Comparison of ENCODE assay signal across 10 mouse cellular contexts in the genomic region with DNA sequence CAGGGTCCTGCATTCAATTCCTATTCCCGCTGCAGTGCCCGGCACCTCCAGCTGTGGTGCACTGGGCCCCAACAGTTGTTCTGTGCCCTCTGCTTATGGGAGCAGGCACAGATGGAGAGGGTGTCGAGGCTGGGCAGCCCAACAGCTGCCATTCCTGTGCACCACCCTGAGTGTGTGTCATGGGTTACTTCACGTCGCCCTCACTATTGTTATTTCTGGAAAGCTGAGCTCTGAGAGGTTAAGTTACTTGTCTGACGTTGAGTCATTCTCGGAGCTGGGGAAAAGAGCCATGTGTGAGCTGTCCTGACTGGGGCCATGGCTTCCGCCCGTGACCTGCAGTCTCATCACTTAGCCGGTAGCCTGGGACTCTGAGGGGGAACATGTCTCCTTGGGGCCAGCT. TPM values are rescaled to one million over a fixed set of nuclear protein-coding genes. Genes with fewer than 3 reads are reported as not detected.
DNase-seq lines count a peak whose midpoint lies in the region; ATAC-seq and TF ChIP-seq lines count a peak whose summit lies in the region.
"Had no signal": no experiment of that assay in that cellular context is flagged by ENCODE, and none has a peak within 500 bp of the region (broad histone marks: within the 10 kb centered on the region; RNA-seq: fewer than 3 reads in every experiment).

No protein-coding gene starts in this region.

- H3K27ac ChIP-seq in lung, embryonic 14.5 days (ENCODE audit: low read depth): peak overlapping the region; percentile 95; the same call in 1 of the 2 replicates
- H3K27ac ChIP-seq in embryonic facial prominence, embryonic 14.5 days (replicated peaks; ENCODE audit: low read depth, low read length): peak overlapping the region; percentile 44
- peak overlapping the region; percentile 36 for H3K27ac ChIP-seq in intestine, embryonic 14.5 days (ENCODE audit: low read depth)
- H3K27ac ChIP-seq in stomach, embryonic 16.5 days (ENCODE audit: low read length): peak overlapping the region; percentile 97
- H3K27ac ChIP-seq: hindbrain, embryonic 13.5 days had no signal

- H3K4me1 ChIP-seq in lung, embryonic 14.5 days (ENCODE audit: insufficient read depth): peaks cover 16% of the 10 kb centered on the region
- peaks cover 11% of the 10 kb centered on the region for H3K4me1 ChIP-seq in embryonic facial prominence, embryonic 14.5 days (ENCODE audit: control insufficient read depth, insufficient read depth, low read length)
- H3K4me1 ChIP-seq in intestine, embryonic 14.5 days (replicated peaks; ENCODE audit: control insufficient read depth, insufficient read depth, low read length): peaks cover 15% of the 10 kb centered on the region
- H3K4me1 ChIP-seq in stomach, embryonic 16.5 days (ENCODE audit: control insufficient read depth, insufficient read depth, low read length): peaks cover 25% of the 10 kb centered on the region

- 40% methylated on average over 10 of the region's 10 CpGs for WGBS in lung, embryonic 14.5 days
- 54% methylated on average over 10 of the region's 10 CpGs for WGBS in embryonic facial prominence, embryonic 14.5 days
- 60% methylated on average over 10 of the region's 10 CpGs for WGBS in intestine, embryonic 14.5 days
- 43% methylated on average over 10 of the region's 10 CpGs for WGBS in stomach, embryonic 16.5 days

- no peak overlapping the region for H3K4me3 ChIP-seq in lung, embryonic 14.5 days (ENCODE audit: low read depth, low read length)
- no peak overlapping the region for H3K4me3 ChIP-seq in embryonic facial prominence, embryonic 14.5 days (ENCODE audit: low read depth, low read length)
- H3K4me3 ChIP-seq in intestine, embryonic 14.5 days (ENCODE audit: low read depth, low read length): no peak overlapping the region
- no peak overlapping the region for H3K4me3 ChIP-seq in stomach, embryonic 16.5 days (replicated peaks; ENCODE audit: low read length)
- H3K4me3 ChIP-seq: hindbrain, embryonic 13.5 days had no signal

- TF ChIP-seq CTCF in lung, embryonic 14.5 days (IDR thresholded peaks at IDR 0.05; ENCODE audit: low read depth): 0 out of 2 replicates have a peak, but pooled peaks have one; percentile 9

- no peak; the same call in 1 of the 2 replicates for ATAC-seq in lung, embryonic 14.5 days (ENCODE audit: insufficient read depth)
- ATAC-seq in embryonic facial prominence, embryonic 14.5 days (ENCODE audit: low read depth): peak; percentile 45
- no peak for ATAC-seq in intestine, embryonic 14.5 days (replicated peaks; ENCODE audit: low FRiP score, low TSS enrichment, low read depth)
- no peak for ATAC-seq in stomach, embryonic 16.5 days (ENCODE audit: insufficient read depth, low FRiP score)
- no peak for ATAC-seq in granulocyte monocyte progenitor cell, adult 5-6 weeks (replicated peaks; ENCODE audit: poor library complexity, severe bottlenecking)

- H3K4me2 ChIP-seq in lung, embryonic 14.5 days: no peak overlapping the region
- H3K4me2 ChIP-seq in embryonic facial prominence, embryonic 14.5 days (ENCODE audit: low read depth, low read length): no peak overlapping the region
- H3K4me2 ChIP-seq in intestine, embryonic 14.5 days (ENCODE audit: low read length): no peak overlapping the region
- H3K4me2 ChIP-seq in stomach, embryonic 16.5 days (ENCODE audit: low read depth, low read length): no peak overlapping the region
- H3K4me2 ChIP-seq: hindbrain, embryonic 13.5 days had no signal

- DNase-seq in lung, embryonic 14.5 days: peak; percentile 14
- DNase-seq in lung, postnatal 25 days (ENCODE audit: low spot score): no peak
- peak; percentile 30 for DNase-seq in embryonic facial prominence, embryonic 14.5 days (ENCODE audit: low spot score)
- DNase-seq in intestine, embryonic 14.5 days (ENCODE audit: low spot score): no peak
- DNase-seq in spleen, postnatal 10 days (ENCODE audit: low spot score in 2 of 2): no peak
- DNase-seq: retina, postnatal 1 day; thymus, postnatal 4 days had no signal

- H3K36me3 ChIP-seq in lung, embryonic 14.5 days (ENCODE audit: insufficient read depth): no peaks in the 10 kb centered on the region
- no peaks in the 10 kb centered on the region for H3K36me3 ChIP-seq in embryonic facial prominence, embryonic 14.5 days (ENCODE audit: control insufficient read depth, insufficient read depth, low read length)
- no peaks in the 10 kb centered on the region for H3K36me3 ChIP-seq in intestine, embryonic 14.5 days (ENCODE audit: control insufficient read depth, insufficient read depth, low read length)
- no peaks in the 10 kb centered on the region for H3K36me3 ChIP-seq in stomach, embryonic 16.5 days (ENCODE audit: control insufficient read depth, insufficient read depth, low read length)
- H3K36me3 ChIP-seq: hindbrain, embryonic 13.5 days had no signal

- no peaks in the 10 kb centered on the region for H3K9me3 ChIP-seq in lung, embryonic 14.5 days (ENCODE audit: low read depth, low read length)
- H3K9me3 ChIP-seq in embryonic facial prominence, embryonic 14.5 days (ENCODE audit: control insufficient read depth, low read length): no peaks in the 10 kb centered on the region
- no peaks in the 10 kb centered on the region for H3K9me3 ChIP-seq in intestine, embryonic 14.5 days (ENCODE audit: control insufficient read depth, low read length)
- no peaks in the 10 kb centered on the region for H3K9me3 ChIP-seq in stomach, embryonic 16.5 days (replicated peaks; ENCODE audit: control insufficient read depth, low read length)
- H3K9me3 ChIP-seq: hindbrain, embryonic 13.5 days had no signal

- no peaks in the 10 kb centered on the region for H3K27me3 ChIP-seq in lung, embryonic 14.5 days (ENCODE audit: insufficient read depth, low read length)
- H3K27me3 ChIP-seq in embryonic facial prominence, embryonic 14.5 days (replicated peaks; ENCODE audit: control insufficient read depth, insufficient read depth, low read length): no peaks in the 10 kb centered on the region
- no peaks in the 10 kb centered on the region for H3K27me3 ChIP-seq in intestine, embryonic 14.5 days (replicated peaks; ENCODE audit: control insufficient read depth, insufficient read depth, low read length)
- H3K27me3 ChIP-seq in stomach, embryonic 16.5 days (ENCODE audit: control insufficient read depth, insufficient read depth, low read length): no peaks in the 10 kb centered on the region
- H3K27me3 ChIP-seq: hindbrain, embryonic 13.5 days had no signal

- H3K9ac ChIP-seq in lung, embryonic 14.5 days: no peak overlapping the region
- no peak overlapping the region for H3K9ac ChIP-seq in embryonic facial prominence, embryonic 14.5 days (ENCODE audit: low read depth, low read length)
- H3K9ac ChIP-seq in intestine, embryonic 14.5 days (ENCODE audit: low read length): no peak overlapping the region
- H3K9ac ChIP-seq in stomach, embryonic 16.5 days (ENCODE audit: low read length): peak overlapping the region; percentile 39; the same call in 1 of the 2 replicates
- H3K9ac ChIP-seq: hindbrain, embryonic 13.5 days had no signal

RNA-seq across cellular contexts. Expression of gene Doc2b, which starts 17.2 kb away (rescaled TPM):
- 1.1 TPM in 2 replicates for polyA plus RNA-seq in lung, embryonic 14.5 days (2014; fragmentation: Nextera tagmentation; extraction: Ambion mirVana)
- polyA plus RNA-seq in embryonic facial prominence, embryonic 14.5 days (2014; fragmentation: Nextera tagmentation; extraction: Ambion mirVana): 1.2 and 1.7 TPM in 2 replicates
- 2.2 and 2.6 TPM in 2 replicates for polyA plus RNA-seq in intestine, embryonic 14.5 days (2014; fragmentation: Nextera tagmentation; extraction: Ambion mirVana)
- polyA plus RNA-seq in stomach, embryonic 16.5 days (2015; fragmentation: Nextera tagmentation; extraction: Ambion mirVana): 1.2 TPM in 2 replicates
- not detected in 2 replicates for total RNA-seq in granulocyte monocyte progenitor cell, adult 5-6 weeks (2014; fragmentation: Nextera tagmentation)
- total RNA-seq in granulocyte monocyte progenitor cell, adult 5-6 weeks (2017): not detected in 2 replicates

Comparison
In these comparisons a context has a peak if more than half of its experiments do, and no peak if none do; other contexts are left out.
1. DNase-seq: peak in lung, embryonic 14.5 days (single experiment) and embryonic facial prominence, embryonic 14.5 days (single experiment); none in lung, postnatal 25 days (single experiment), intestine, embryonic 14.5 days (single experiment) and spleen, postnatal 10 days (0 of 2).
2. H3K27ac ChIP-seq: peak in every context shown above with its lines; median percentile 97 in stomach, embryonic 16.5 days; 95 in lung, embryonic 14.5 days; 44 in embryonic facial prominence, embryonic 14.5 days; 36 in intestine, embryonic 14.5 days.